Mouse (Mus musculus): ENCODE measurements around the gene Gria1.

The Gria1 gene

GRCm38 (mm10) chr11:57298263-57298662, 287.1 kb downstream of the Gria1 start:
- no peak for DNase-seq (ENCODE audit: low spot score)

GRCm38 (mm10) chr11:57298665-57299064, 287.5 kb downstream of the Gria1 start:
- DNase-seq (ENCODE audit: low spot score) = no peak

GRCm38 (mm10) chr11:57303602-57304001, 292.4 kb downstream of the Gria1 start:
- no peak for DNase-seq (ENCODE audit: low spot score)

GRCm38 (mm10) chr11:57306116-57306515, 294.9 kb downstream of the Gria1 start:
- no peak for DNase-seq (ENCODE audit: low spot score)

- DNase-seq (ENCODE audit: low spot score) = no peak
Measured at GRCm38 (mm10) chr11:57306892-57307291, 295.7 kb downstream of the Gria1 start.

- no peak for DNase-seq (ENCODE audit: low spot score)
Measured at GRCm38 (mm10) chr11:57317063-57317462, 305.9 kb downstream of the Gria1 start.

- DNase-seq (ENCODE audit: low spot score) = no peak
Measured at GRCm38 (mm10) chr11:57317478-57317877, 306.3 kb downstream of the Gria1 start.

- DNase-seq (ENCODE audit: low spot score) = no peak
Measured at GRCm38 (mm10) chr11:57319374-57319773, 308.2 kb downstream of the Gria1 start.

GRCm38 (mm10) chr11:57324099-57324498, 312.9 kb downstream of the Gria1 start:
- no peak for DNase-seq (ENCODE audit: low spot score)

All from urinary bladder, postnatal 25 days (tissue).